Mouse (Mus musculus): ENCODE data around the gene Dchs2. TPM values are rescaled to one million over a fixed set of nuclear protein-coding genes. Genes with fewer than 3 reads are reported as not detected.
A peak's percentile ranks its signal among the peaks of the same experiment; 100 is the strongest.
"Not testable (repeated sequence)": the region's sequence is repeated elsewhere in the genome, so short reads cannot be mapped to it uniquely, and the experiment has no call there.

Gene Dchs2
- polyA plus RNA-seq, 1 experiment from 2014 or later, result 0.15 TPM

- Histone ChIP-seq H3K4me1 (peaks cover 24% of the 10 kb centered on the region), H3K27me3 (peaks cover 58% of the 10 kb centered on the region)
- H3K9ac ChIP-seq; H3K27ac ChIP-seq; H3K9me3 ChIP-seq; H3K4me2 ChIP-seq; ATAC-seq (ENCODE audit: low FRiP score); H3K36me3 ChIP-seq (replicated peaks); H3K4me3 ChIP-seq (replicated peaks): not testable (repeated sequence)
- 97% methylated on average over 9 of the region's 9 CpGs for WGBS
Measured at GRCm38 (mm10) chr3:83123945-83124344, 3.8 kb upstream of the Dchs2 start.

DNA sequence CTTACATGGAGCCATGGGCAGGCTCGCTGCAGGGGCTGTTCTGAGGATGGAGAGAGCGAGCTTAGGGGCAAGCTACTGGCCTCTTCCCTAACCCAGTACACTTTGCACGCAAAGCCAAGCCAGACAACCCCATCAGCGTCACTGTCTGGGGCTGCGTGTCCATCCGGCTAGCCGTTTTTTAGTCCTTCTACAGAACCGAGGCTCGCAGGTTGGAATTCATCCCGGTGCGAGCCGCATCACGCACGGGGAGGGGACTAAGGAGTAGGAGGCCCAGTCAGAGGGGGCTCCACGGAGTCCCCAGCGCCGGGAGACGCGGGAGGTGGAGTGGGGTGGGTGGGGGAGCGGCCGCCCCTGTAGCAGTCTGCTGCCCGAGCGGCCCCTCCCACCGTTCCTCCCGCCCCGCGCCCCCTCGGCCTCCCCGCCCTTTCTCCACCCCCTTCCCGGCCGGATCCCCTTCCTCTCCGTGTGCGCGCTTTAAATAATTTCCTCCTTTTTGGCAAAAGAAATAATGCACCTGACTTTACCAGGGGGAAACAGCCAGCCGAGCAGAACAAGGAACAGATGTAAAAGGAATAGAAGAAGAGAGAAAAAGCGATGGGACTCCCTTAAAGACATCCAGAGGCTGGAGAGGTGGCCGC lies 541 bp upstream of the Dchs2 start:
- WGBS, result under 1% methylated on average over 37 of the region's 37 CpGs
- Histone ChIP-seq H3K27ac (no peak overlapping the region), H3K4me1 (peaks cover 29% of the 10 kb centered on the region), H3K9ac (peak overlapping the region; percentile 50), H3K9me3 (no peaks in the 10 kb centered on the region), H3K4me3 (replicated peaks) (peak overlapping the region; percentile 59), H3K36me3 (replicated peaks) (no peaks in the 10 kb centered on the region), H3K4me2 (peak overlapping the region; percentile 99), H3K27me3 (peaks cover 72% of the 10 kb centered on the region)
- ATAC-seq (ENCODE audit: low FRiP score), result peak; percentile 75

DNA sequence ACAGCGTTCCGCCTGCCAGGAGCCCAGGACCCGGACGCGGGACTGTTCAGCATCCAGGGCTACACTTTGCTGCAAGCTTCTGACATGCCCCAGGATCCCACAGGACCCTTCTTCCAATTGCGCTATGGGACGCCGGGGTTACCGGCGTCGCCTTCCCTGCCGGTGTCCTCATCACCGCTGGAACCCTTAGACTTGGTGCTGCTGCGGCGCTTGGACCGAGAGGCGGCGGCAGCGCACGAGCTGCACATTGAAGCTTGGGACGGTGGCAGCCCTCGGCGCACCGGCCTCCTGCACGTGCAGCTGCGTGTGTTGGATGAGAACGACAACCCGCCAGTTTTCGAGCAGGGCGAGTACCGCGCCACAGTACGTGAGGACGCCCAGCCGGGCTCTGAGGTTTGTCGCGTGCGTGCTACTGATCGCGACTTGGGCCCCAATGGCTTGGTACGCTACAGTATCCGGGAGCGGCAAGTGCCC lies 738 bp downstream of the Dchs2 start:
- WGBS, result under 1% methylated on average over 43 of the region's 43 CpGs
- H3K27me3 ChIP-seq, result peaks cover 74% of the 10 kb centered on the region
- no peaks in the 10 kb centered on the region for H3K36me3 ChIP-seq (replicated peaks)
- peaks cover 29% of the 10 kb centered on the region for H3K4me1 ChIP-seq
- peak overlapping the region; percentile 99 for H3K4me2 ChIP-seq
- peak overlapping the region; percentile 50; the same call in 1 of the 2 replicates for H3K9ac ChIP-seq
- no peaks in the 10 kb centered on the region for H3K9me3 ChIP-seq
- no peak overlapping the region for H3K27ac ChIP-seq
- peak; percentile 39 for ATAC-seq (ENCODE audit: low FRiP score)
- peak overlapping the region; percentile 59 for H3K4me3 ChIP-seq (replicated peaks)

- Histone ChIP-seq H3K9ac (no peak overlapping the region), H3K4me1 (peaks cover 29% of the 10 kb centered on the region), H3K9me3 (no peaks in the 10 kb centered on the region), H3K36me3 (replicated peaks) (no peaks in the 10 kb centered on the region), H3K4me2 (peak overlapping the region; percentile 99), H3K27ac (no peak overlapping the region), H3K27me3 (peaks cover 74% of the 10 kb centered on the region), H3K4me3 (replicated peaks) (peak overlapping the region; percentile 59)
- WGBS, result 3% methylated on average over 22 of the region's 22 CpGs
- no peak for ATAC-seq (ENCODE audit: low FRiP score)
Measured at GRCm38 (mm10) chr3:83129151-83129550, 1.4 kb downstream of the Dchs2 start.

GRCm38 (mm10) chr3:83136413-83136812 lies 8.7 kb downstream of the Dchs2 start:
- 59% methylated on average over 7 of the region's 7 CpGs for WGBS

DNA sequence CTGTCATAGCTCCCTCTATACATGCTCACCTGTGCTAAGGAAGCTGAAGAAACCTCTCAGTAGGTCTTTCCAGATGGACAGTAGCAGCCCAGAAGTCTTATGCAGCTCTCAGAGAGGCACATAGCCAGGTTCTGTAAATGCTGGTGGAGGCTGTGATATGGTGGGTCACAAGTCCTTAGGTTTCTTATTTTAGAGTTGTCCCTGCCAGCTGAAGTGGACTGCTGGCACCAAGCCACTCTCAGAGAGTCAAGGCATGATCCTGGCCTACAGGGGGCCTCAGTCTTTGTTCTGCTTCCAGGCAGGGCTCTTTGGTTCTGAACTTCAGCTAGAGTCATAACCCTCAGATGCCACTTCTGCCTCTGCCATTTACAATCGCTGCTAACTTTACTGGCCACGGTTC lies 11.1 kb downstream of the Dchs2 start:
- no peaks in the 10 kb centered on the region for H3K36me3 ChIP-seq (replicated peaks)
- H3K9ac ChIP-seq, result no peak overlapping the region
- H3K4me3 ChIP-seq (replicated peaks), result no peak overlapping the region
- no peak for ATAC-seq (ENCODE audit: low FRiP score)
- no peaks in the 10 kb centered on the region; the same call in 1 of the 2 replicates for H3K27me3 ChIP-seq
- H3K9me3 ChIP-seq, result no peaks in the 10 kb centered on the region
- no peak overlapping the region for H3K4me2 ChIP-seq
- WGBS, result 89% methylated on average over 2 of the region's 2 CpGs
- no peak overlapping the region for H3K27ac ChIP-seq
- no peaks in the 10 kb centered on the region for H3K4me1 ChIP-seq

More at GRCm38 (mm10) chr3:83136413-83136812, 8.7 kb downstream of the Dchs2 start:
- no peaks in the 10 kb centered on the region for H3K36me3 ChIP-seq (replicated peaks)
- H3K27me3 ChIP-seq, result peaks cover 5% of the 10 kb centered on the region; the same call in 1 of the 2 replicates
- no peak for ATAC-seq (ENCODE audit: low FRiP score)
- no peak overlapping the region for H3K4me2 ChIP-seq
- no peak overlapping the region for H3K27ac ChIP-seq
- H3K4me1 ChIP-seq, result no peaks in the 10 kb centered on the region
- H3K9me3 ChIP-seq, result no peaks in the 10 kb centered on the region
- no peak overlapping the region for H3K4me3 ChIP-seq (replicated peaks)
- H3K9ac ChIP-seq, result no peak overlapping the region

- H3K36me3 ChIP-seq (replicated peaks), result no peaks in the 10 kb centered on the region
- no peak overlapping the region for H3K27ac ChIP-seq
- H3K4me1 ChIP-seq, result peaks cover 5% of the 10 kb centered on the region; the same call in 1 of the 2 replicates
- H3K9ac ChIP-seq, result no peak overlapping the region
- 83% methylated on average over 3 of the region's 3 CpGs for WGBS
- no peak for ATAC-seq (ENCODE audit: low FRiP score)
- H3K9me3 ChIP-seq, result no peaks in the 10 kb centered on the region
- no peaks in the 10 kb centered on the region for H3K27me3 ChIP-seq
- no peak overlapping the region for H3K4me3 ChIP-seq (replicated peaks)
- H3K4me2 ChIP-seq, result no peak overlapping the region
Measured at GRCm38 (mm10) chr3:83145610-83146009, 17.9 kb downstream of the Dchs2 start.

- H3K4me3 ChIP-seq (replicated peaks), result no peak overlapping the region
- H3K4me2 ChIP-seq, result no peak overlapping the region
- peaks cover 5% of the 10 kb centered on the region; the same call in 1 of the 2 replicates for H3K4me1 ChIP-seq
- H3K9me3 ChIP-seq, result no peaks in the 10 kb centered on the region
- ATAC-seq (ENCODE audit: low FRiP score), result no peak
- WGBS, result 81% methylated on average over 6 of the region's 6 CpGs
- H3K27ac ChIP-seq, result no peak overlapping the region
- H3K36me3 ChIP-seq (replicated peaks), result no peaks in the 10 kb centered on the region
- H3K27me3 ChIP-seq, result no peaks in the 10 kb centered on the region
- H3K9ac ChIP-seq, result no peak overlapping the region
Measured at GRCm38 (mm10) chr3:83147273-83148054, 19.7 kb downstream of the Dchs2 start.

DNA sequence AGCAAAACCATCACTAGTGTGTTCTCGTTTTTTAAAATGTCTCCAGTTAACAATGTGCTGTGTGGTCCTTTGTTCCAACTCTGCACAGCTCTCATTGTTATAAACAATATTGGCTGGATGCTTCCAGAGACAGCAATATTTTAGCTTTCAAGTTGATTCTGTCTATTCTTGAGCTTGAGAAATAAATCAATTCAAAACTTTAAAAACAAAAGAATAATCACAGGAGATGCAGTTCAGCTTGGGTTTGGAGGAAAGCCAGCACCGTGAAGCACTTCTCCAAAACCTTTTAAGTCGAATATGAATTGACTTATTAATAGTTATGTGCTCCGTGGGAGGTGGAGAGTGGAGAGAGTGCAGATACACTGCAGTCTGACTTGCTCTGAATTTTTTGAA lies 20.3 kb downstream of the Dchs2 start:
- no peak overlapping the region for H3K9ac ChIP-seq
- no peak overlapping the region for H3K4me2 ChIP-seq
- no peaks in the 10 kb centered on the region for H3K9me3 ChIP-seq
- H3K36me3 ChIP-seq (replicated peaks), result no peaks in the 10 kb centered on the region
- H3K27ac ChIP-seq, result no peak overlapping the region
- H3K4me3 ChIP-seq (replicated peaks), result no peak overlapping the region
- WGBS, result 35% methylated on average over 4 of the region's 4 CpGs
- no peak for ATAC-seq (ENCODE audit: low FRiP score)
- H3K27me3 ChIP-seq, result no peaks in the 10 kb centered on the region
- peaks cover 5% of the 10 kb centered on the region; the same call in 1 of the 2 replicates for H3K4me1 ChIP-seq

- H3K4me1 ChIP-seq, result peaks cover 5% of the 10 kb centered on the region; the same call in 1 of the 2 replicates
- no peaks in the 10 kb centered on the region for H3K36me3 ChIP-seq (replicated peaks)
- no peak overlapping the region for H3K9ac ChIP-seq
- H3K4me3 ChIP-seq (replicated peaks), result no peak overlapping the region
- no peak overlapping the region for H3K27ac ChIP-seq
- H3K9me3 ChIP-seq, result no peaks in the 10 kb centered on the region
- ATAC-seq (ENCODE audit: low FRiP score), result no peak
- H3K4me2 ChIP-seq, result no peak overlapping the region
- 79% methylated on average over 3 of the region's 3 CpGs for WGBS
- H3K27me3 ChIP-seq, result no peaks in the 10 kb centered on the region
Measured at GRCm38 (mm10) chr3:83148508-83148907, 20.8 kb downstream of the Dchs2 start.

DNA sequence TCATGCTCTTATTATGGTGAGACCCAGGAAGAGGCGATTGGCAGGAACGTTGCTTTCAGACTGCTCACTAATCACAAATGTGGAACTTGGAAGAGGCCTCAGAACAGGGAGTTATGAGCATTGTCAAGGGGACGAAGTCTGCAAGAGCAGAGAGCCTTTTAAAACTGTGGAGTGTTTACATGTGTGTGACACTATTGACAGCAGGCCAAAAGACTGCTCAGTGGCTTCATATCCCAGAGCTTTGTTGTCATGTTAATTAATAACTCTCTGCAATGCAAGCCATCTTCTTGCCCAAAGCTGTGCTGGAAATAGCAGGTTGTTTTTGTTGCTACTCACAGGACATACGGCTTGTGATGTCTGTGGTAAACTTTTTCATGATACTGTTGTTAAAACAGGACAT lies 27.9 kb downstream of the Dchs2 start:
- Histone ChIP-seq H3K4me3 (replicated peaks) (no peak overlapping the region), H3K4me2 (no peak overlapping the region), H3K36me3 (replicated peaks) (no peaks in the 10 kb centered on the region), H3K9ac (no peak overlapping the region), H3K27ac (no peak overlapping the region), H3K27me3 (no peaks in the 10 kb centered on the region), H3K9me3 (no peaks in the 10 kb centered on the region), H3K4me1 (peaks cover 4% of the 10 kb centered on the region)
- 39% methylated on average over 4 of the region's 4 CpGs for WGBS
- ATAC-seq (ENCODE audit: low FRiP score), result no peak

DNA sequence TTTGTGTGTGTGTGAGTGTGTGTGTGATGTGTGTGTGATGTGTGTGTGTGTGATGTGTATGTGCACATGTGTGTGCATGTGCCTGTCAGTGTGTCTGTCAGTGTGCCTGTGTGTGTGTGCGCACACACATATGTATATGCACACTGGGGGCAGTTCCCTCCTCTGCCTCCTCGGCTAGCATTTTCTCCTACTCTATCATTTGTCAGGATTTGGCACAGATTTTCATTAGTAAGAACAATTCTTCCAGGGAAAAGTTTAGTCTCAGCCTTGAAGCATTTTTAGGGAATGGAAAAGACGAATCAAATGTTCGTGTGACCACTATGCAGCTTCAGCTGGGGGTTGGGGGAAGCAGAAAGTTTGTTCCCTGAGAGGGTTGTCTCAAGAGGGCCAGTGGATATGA lies 28.4 kb downstream of the Dchs2 start:
- no peak overlapping the region for H3K4me2 ChIP-seq
- peaks cover 4% of the 10 kb centered on the region for H3K4me1 ChIP-seq
- no peak overlapping the region for H3K4me3 ChIP-seq (replicated peaks)
- H3K9ac ChIP-seq, result no peak overlapping the region
- no peaks in the 10 kb centered on the region for H3K9me3 ChIP-seq
- H3K27ac ChIP-seq, result no peak overlapping the region
- H3K36me3 ChIP-seq (replicated peaks), result no peaks in the 10 kb centered on the region
- no peaks in the 10 kb centered on the region for H3K27me3 ChIP-seq
- WGBS, result 86% methylated on average over 4 of the region's 4 CpGs
- ATAC-seq (ENCODE audit: low FRiP score), result no peak

Data from forebrain, embryonic 12.5 days (tissue).